Mouse (Mus musculus) urinary bladder, postnatal 10 days (tissue): ENCODE data around the gene Sirt2.

Experiments used
- DNase-seq: peaks from one replicate; pipeline ENCODE4 v3.0.0; 2022; ENCODE audit warnings: low spot score

The Sirt2 gene

GRCm38 (mm10) chr7:28796562-28796975 is 30.0 kb downstream of the Sirt2 start:
- DNase-seq = peak; percentile 56

GRCm38 (mm10) chr7:28799994-28800393 is 33.5 kb downstream of the Sirt2 start:
- DNase-seq = no peak

- no peak for DNase-seq
These were observed 34.9 kb downstream of the Sirt2 start for GRCm38 (mm10) chr7:28801451-28801850.

- no peak for DNase-seq
These were observed 35.6 kb downstream of the Sirt2 start for GRCm38 (mm10) chr7:28801901-28802670.

- DNase-seq = no peak
These were observed 36.5 kb downstream of the Sirt2 start for GRCm38 (mm10) chr7:28802846-28803588.

GRCm38 (mm10) chr7:28803756-28804155 is 37.2 kb downstream of the Sirt2 start:
- DNase-seq = no peak

GRCm38 (mm10) chr7:28806869-28807268 is 40.3 kb downstream of the Sirt2 start:
- DNase-seq = no peak

- no peak for DNase-seq
These were observed 41.2 kb downstream of the Sirt2 start for GRCm38 (mm10) chr7:28807641-28808220.

- DNase-seq = no peak
These were observed 41.8 kb downstream of the Sirt2 start, which contains the start of gene Hnrnpl for GRCm38 (mm10) chr7:28808221-28808941. TSS of gene Hnrnpl (plus strand) at chr7:28808541.

GRCm38 (mm10) chr7:28808957-28809393 is 42.4 kb downstream of the Sirt2 start:
- DNase-seq = peak; percentile 88

- no peak for DNase-seq
These were observed 43.0 kb downstream of the Sirt2 start for GRCm38 (mm10) chr7:28809401-28810089.

GRCm38 (mm10) chr7:28810107-28811066 is 43.9 kb downstream of the Sirt2 start:
- DNase-seq = peak; percentile 93

GRCm38 (mm10) chr7:28811228-28811627 is 44.7 kb downstream of the Sirt2 start:
- peak; percentile 80 for DNase-seq

GRCm38 (mm10) chr7:28811640-28812275 is 45.2 kb downstream of the Sirt2 start:
- no peak for DNase-seq

- DNase-seq = no peak
These were observed 45.9 kb downstream of the Sirt2 start for GRCm38 (mm10) chr7:28812436-28812835.

GRCm38 (mm10) chr7:28812949-28813348 is 46.4 kb downstream of the Sirt2 start:
- no peak for DNase-seq

GRCm38 (mm10) chr7:28814306-28815034 is 47.9 kb downstream of the Sirt2 start:
- no peak for DNase-seq

GRCm38 (mm10) chr7:28815230-28815629 is 48.7 kb downstream of the Sirt2 start:
- DNase-seq = no peak

- DNase-seq = no peak
These were observed 49.7 kb downstream of the Sirt2 start for GRCm38 (mm10) chr7:28816201-28816600.
